Mouse (Mus musculus): ENCODE results near the gene Tgoln1.

- TF ChIP-seq CTCF (IDR thresholded peaks at IDR 0.05; ENCODE audit: borderline replicate concordance, insufficient read depth, low read length), result no peak
- no peak for TF ChIP-seq POLR2A (IDR thresholded peaks at IDR 0.05; ENCODE audit: low read depth, low read length)
Observed at GRCm38 (mm10) chr6:72654355-72654754, 37.6 kb upstream of the Tgoln1 start.
